Mouse (Mus musculus) layer of hippocampus, adult 8-10 months (tissue): ENCODE measurements at regions not wholly inside any gene's neighbourhood (a gene's known extent, or its start where the extent isn't known, plus 50 kb on each side); places are given as distances from the start of the nearest gene placed in this dataset.
"Not testable (repeated sequence)": the region's sequence is repeated elsewhere in the genome, so short reads cannot be mapped to it uniquely, and the experiment has no call there.

ENCODE experiments used
- DNase-seq, 2 experiments: peaks; one replicate each; pipeline ENCODE4 v3.0.0; 2022; ENCODE audit warnings: low spot score in 2 of 2

- no peak for DNase-seq
These were observed 267.2 kb upstream of the Ube2e3 start for GRCm38 (mm10) chr2:78600753-78601152.

GRCm38 (mm10) chr2:78598039-78598438 is 269.9 kb upstream of the Ube2e3 start:
- no peak for DNase-seq

GRCm38 (mm10) chr2:78596251-78596650 is 271.7 kb upstream of the Ube2e3 start:
- DNase-seq: no peak

- no peak for DNase-seq
These were observed 287.9 kb upstream of the Ube2e3 start for GRCm38 (mm10) chr2:78580013-78580412.

GRCm38 (mm10) chr2:78572492-78572891 is 295.4 kb upstream of the Ube2e3 start:
- DNase-seq: no peak

- DNase-seq: no peak
These were observed 309.8 kb upstream of the Ube2e3 start for GRCm38 (mm10) chr2:78558128-78558527.

- DNase-seq: no peak
These were observed 316.8 kb upstream of the Ube2e3 start for GRCm38 (mm10) chr2:78551085-78551484.

- DNase-seq: no peak
These were observed 319.0 kb upstream of the Ube2e3 start for GRCm38 (mm10) chr2:78548683-78549467.

GRCm38 (mm10) chr2:78547286-78547685 is 320.6 kb upstream of the Ube2e3 start:
- no peak for DNase-seq

GRCm38 (mm10) chr2:78540422-78540821 is 327.5 kb upstream of the Ube2e3 start:
- DNase-seq: peak in 1 of 2 experiments; percentile 26

- DNase-seq: no peak
These were observed 328.2 kb upstream of the Ube2e3 start for GRCm38 (mm10) chr2:78539592-78540300.

GRCm38 (mm10) chr2:78537574-78537973 is 330.4 kb upstream of the Ube2e3 start:
- peak in 1 of 2 experiments; percentile 19 for DNase-seq

- not testable (repeated sequence) for DNase-seq
These were observed 334.0 kb upstream of the Ube2e3 start for GRCm38 (mm10) chr2:78533881-78534280.

- DNase-seq: no peak
These were observed 337.4 kb upstream of the Ube2e3 start for GRCm38 (mm10) chr2:78530535-78530934.

GRCm38 (mm10) chr2:78520258-78521023 is 347.5 kb upstream of the Ube2e3 start:
- no peak for DNase-seq

- DNase-seq: no peak
These were observed 374.8 kb upstream of the Ube2e3 start for GRCm38 (mm10) chr2:78493115-78493514.

- peak; percentile 24 to 39 for DNase-seq
These were observed 387.9 kb upstream of the Ube2e3 start for GRCm38 (mm10) chr2:78480036-78480435.

- DNase-seq: no peak
These were observed 408.5 kb upstream of the Ube2e3 start for GRCm38 (mm10) chr2:78459444-78459843.

- DNase-seq: no peak
These were observed 414.5 kb upstream of the Ube2e3 start for GRCm38 (mm10) chr2:78453411-78453810.

GRCm38 (mm10) chr2:78436816-78437215 is 431.1 kb upstream of the Ube2e3 start:
- DNase-seq: no peak

GRCm38 (mm10) chr2:78435071-78435470 is 432.9 kb upstream of the Ube2e3 start:
- DNase-seq: no peak
